Mouse (Mus musculus) megakaryocyte, embryonic 14.5 days (primary cell): ENCODE measurements around the gene Gprin2. TPM values are rescaled to one million over a fixed set of nuclear protein-coding genes. Genes with fewer than 3 reads are reported as not detected.

Experiments used
- H3K27me3 ChIP-seq: replicated peaks from 2 replicates; pipeline ENCODE3; 2012; ENCODE audit warnings: inconsistent platforms
- H3K36me3 ChIP-seq: replicated peaks from 2 replicates; pipeline ENCODE3; 2012; ENCODE audit warnings: low read length, inconsistent platforms, mixed read lengths
- H3K4me1 ChIP-seq: 2 replicates; pipeline ENCODE4 v1.6.1; 2012; ENCODE audit warnings: inconsistent platforms
- H3K4me3 ChIP-seq: replicated peaks from 2 replicates; pipeline ENCODE3; 2012; ENCODE audit warnings: moderate library complexity, mild to moderate bottlenecking, inconsistent platforms
- H3K9me3 ChIP-seq: 2 replicates; pipeline ENCODE4 v1.6.1; 2012; ENCODE audit warnings: inconsistent platforms
- FLI1 ChIP-seq: IDR thresholded peaks from 2 replicates; pipeline ENCODE4 v1.6.1; 2012; ENCODE audit warnings: low read length, inconsistent platforms, mixed read lengths
- GATA1 ChIP-seq: IDR thresholded peaks from 3 replicates; pipeline ENCODE4 v1.6.1; 2012; ENCODE audit warnings: mixed read lengths, low read length, inconsistent platforms, borderline replicate concordance
- polyA plus RNA-seq: library from polyadenylated mRNA; stranded (reverse); fragments of >175 nt; gene quantifications from 2 replicates; pipeline ENCODE4 v1.2.3, GENCODE M21; 2012; ENCODE audit warnings: low replicate concordance; ENCODE audit not compliant: insufficient read depth

The Gprin2 gene
- polyA plus RNA-seq, 1 experiment = not detected

- H3K36me3 ChIP-seq = no peaks in the 10 kb centered on the region
- peaks cover 10% of the 10 kb centered on the region for H3K9me3 ChIP-seq
- peak overlapping the region; percentile 16 for H3K4me3 ChIP-seq
- TF ChIP-seq FLI1 (no peak), GATA1 (no peak)
- peaks cover 14% of the 10 kb centered on the region for H3K27me3 ChIP-seq
- H3K4me1 ChIP-seq = no peaks in the 10 kb centered on the region
Measured at GRCm38 (mm10) chr14:34209080-34209479, 7.6 kb upstream of the Gprin2 start.

- H3K4me1 ChIP-seq = no peaks in the 10 kb centered on the region
- no peak overlapping the region for H3K4me3 ChIP-seq
- H3K36me3 ChIP-seq = no peaks in the 10 kb centered on the region
- H3K9me3 ChIP-seq = peaks cover 10% of the 10 kb centered on the region
- no peak for TF ChIP-seq GATA1
- TF ChIP-seq FLI1 = no peak
- peaks cover 17% of the 10 kb centered on the region for H3K27me3 ChIP-seq
Measured at GRCm38 (mm10) chr14:34208651-34209050, 7.2 kb upstream of the Gprin2 start.

DNA sequence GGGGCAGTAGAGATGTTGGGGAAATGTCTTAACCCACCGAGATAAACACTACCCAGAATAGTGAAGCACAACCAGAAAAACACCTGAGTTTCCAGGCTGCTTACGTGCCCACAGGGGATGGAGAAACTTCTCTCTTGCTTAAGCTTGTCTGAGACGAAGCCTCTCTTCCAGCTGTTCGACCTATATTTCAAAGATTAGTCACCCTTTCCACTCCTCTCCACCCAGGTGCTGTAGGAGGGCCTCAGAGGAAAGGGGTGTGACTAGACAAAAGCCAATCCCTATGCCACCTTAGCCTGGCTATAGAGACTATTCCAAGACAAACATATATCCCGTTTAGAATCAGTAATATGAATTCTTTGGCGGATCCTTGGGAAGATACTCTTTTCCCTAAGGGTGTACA, 6.5 kb upstream of the Gprin2 start:
- peaks cover 24% of the 10 kb centered on the region for H3K27me3 ChIP-seq
- H3K4me3 ChIP-seq = no peak overlapping the region
- H3K9me3 ChIP-seq = peaks cover 10% of the 10 kb centered on the region
- no peaks in the 10 kb centered on the region for H3K36me3 ChIP-seq
- H3K4me1 ChIP-seq = no peaks in the 10 kb centered on the region
- TF ChIP-seq GATA1 (no peak), FLI1 (no peak)

- H3K9me3 ChIP-seq = peaks cover 7% of the 10 kb centered on the region; the same call in 1 of the 2 replicates
- H3K4me1 ChIP-seq = peaks cover 23% of the 10 kb centered on the region
- H3K27me3 ChIP-seq = peaks cover 73% of the 10 kb centered on the region
- H3K36me3 ChIP-seq = no peaks in the 10 kb centered on the region
- peak overlapping the region; percentile 91 for H3K4me3 ChIP-seq
- TF ChIP-seq FLI1 (no peak), GATA1 (no peak)
Measured at GRCm38 (mm10) chr14:34200738-34201230, 669 bp downstream of the Gprin2 start.

DNA sequence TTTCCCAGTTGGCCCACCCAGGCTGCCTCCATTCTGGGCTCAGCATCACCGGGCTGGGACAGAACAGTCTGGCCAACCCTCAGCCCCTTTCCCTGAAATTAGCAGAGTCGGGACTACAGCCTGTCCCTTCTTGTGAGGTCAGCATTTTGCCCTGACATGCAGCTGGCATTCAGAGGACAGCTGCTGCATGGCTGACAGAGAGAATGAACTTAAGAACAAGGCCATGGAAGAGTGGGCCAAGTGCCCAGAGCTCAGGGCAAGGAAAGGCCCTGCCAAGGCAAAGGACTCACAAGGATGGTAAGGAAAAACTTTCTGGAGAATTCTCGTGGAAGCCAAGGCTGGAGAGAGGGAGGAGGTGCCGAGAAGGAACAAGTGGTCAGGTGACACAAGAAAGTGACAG, 4.7 kb downstream of the Gprin2 start:
- TF ChIP-seq FLI1 (no peak), GATA1 (no peak)
- Histone ChIP-seq H3K27me3 (peaks cover 61% of the 10 kb centered on the region), H3K4me1 (peaks cover 23% of the 10 kb centered on the region), H3K4me3 (no peak overlapping the region), H3K36me3 (no peaks in the 10 kb centered on the region), H3K9me3 (no peaks in the 10 kb centered on the region)

DNA sequence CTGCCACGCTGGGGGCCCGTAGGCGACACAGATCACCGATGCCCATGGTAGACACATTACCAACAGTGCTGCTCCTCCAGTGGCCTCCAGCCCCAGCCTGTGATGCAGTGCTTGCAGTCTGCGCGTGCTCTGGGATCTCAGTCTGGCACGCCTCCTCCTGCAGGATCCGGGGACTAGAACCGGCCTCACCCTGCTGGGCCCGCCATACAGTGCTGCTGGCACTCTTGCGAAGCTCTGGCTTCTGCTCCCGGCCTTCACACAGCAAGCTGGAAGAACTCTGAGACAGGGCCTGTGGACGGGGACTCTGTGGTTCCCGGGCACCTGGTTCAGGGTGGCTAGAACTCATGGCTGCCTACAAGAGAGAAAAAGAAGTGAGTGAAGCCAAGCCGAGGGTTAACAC, 6.0 kb downstream of the Gprin2 start:
- no peaks in the 10 kb centered on the region for H3K36me3 ChIP-seq
- no peaks in the 10 kb centered on the region for H3K9me3 ChIP-seq
- no peak overlapping the region for H3K4me3 ChIP-seq
- H3K4me1 ChIP-seq = peaks cover 14% of the 10 kb centered on the region
- peaks cover 54% of the 10 kb centered on the region for H3K27me3 ChIP-seq
- no peak for TF ChIP-seq FLI1
- no peak for TF ChIP-seq GATA1

- H3K9me3 ChIP-seq = no peaks in the 10 kb centered on the region
- H3K4me1 ChIP-seq = peaks cover 20% of the 10 kb centered on the region
- H3K4me3 ChIP-seq = no peak overlapping the region
- TF ChIP-seq GATA1 (no peak), FLI1 (no peak)
- H3K27me3 ChIP-seq = peaks cover 40% of the 10 kb centered on the region
- H3K36me3 ChIP-seq = no peaks in the 10 kb centered on the region
Measured at GRCm38 (mm10) chr14:34193879-34194278, 7.6 kb downstream of the Gprin2 start.

DNA sequence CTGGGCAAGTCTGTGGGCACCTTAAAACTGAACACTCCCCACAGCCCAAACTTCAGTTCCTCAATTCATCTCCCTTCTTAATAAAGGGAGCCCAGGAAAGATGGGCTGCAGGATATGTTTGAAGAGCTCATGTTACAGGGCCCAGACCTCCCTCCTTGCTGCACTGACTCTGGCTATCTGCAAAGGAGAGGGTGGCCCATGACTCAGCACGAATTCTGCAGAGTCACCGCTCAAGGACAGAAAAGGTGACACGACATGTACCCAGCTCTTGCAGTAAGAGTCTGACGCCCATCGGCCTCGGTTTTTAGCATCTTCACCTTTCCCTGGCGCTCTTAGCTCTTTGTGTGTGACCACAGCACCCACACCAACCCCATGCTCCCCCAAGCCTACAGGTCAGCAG, 11.1 kb downstream of the Gprin2 start:
- peaks cover 8% of the 10 kb centered on the region for H3K4me1 ChIP-seq
- H3K9me3 ChIP-seq = no peaks in the 10 kb centered on the region
- TF ChIP-seq GATA1 (no peak), FLI1 (no peak)
- H3K4me3 ChIP-seq = no peak overlapping the region
- H3K36me3 ChIP-seq = no peaks in the 10 kb centered on the region
- peaks cover 24% of the 10 kb centered on the region for H3K27me3 ChIP-seq

- no peak for TF ChIP-seq GATA1
- no peak for TF ChIP-seq FLI1
- Histone ChIP-seq H3K9me3 (no peaks in the 10 kb centered on the region), H3K27me3 (peaks cover 16% of the 10 kb centered on the region), H3K36me3 (no peaks in the 10 kb centered on the region), H3K4me3 (no peak overlapping the region), H3K4me1 (peaks cover 8% of the 10 kb centered on the region)
Measured at GRCm38 (mm10) chr14:34188629-34189028, 12.8 kb downstream of the Gprin2 start.

- no peak overlapping the region for H3K4me3 ChIP-seq
- TF ChIP-seq FLI1 (no peak), GATA1 (no peak)
- no peaks in the 10 kb centered on the region for H3K4me1 ChIP-seq
- peaks cover 17% of the 10 kb centered on the region for H3K9me3 ChIP-seq
- H3K27me3 ChIP-seq = peaks cover 2% of the 10 kb centered on the region
- no peaks in the 10 kb centered on the region for H3K36me3 ChIP-seq
Measured at GRCm38 (mm10) chr14:34183101-34183500, 18.4 kb downstream of the Gprin2 start.

- Histone ChIP-seq H3K9me3 (peaks cover 17% of the 10 kb centered on the region), H3K27me3 (no peaks in the 10 kb centered on the region), H3K4me1 (no peaks in the 10 kb centered on the region), H3K36me3 (no peaks in the 10 kb centered on the region), H3K4me3 (no peak overlapping the region)
- TF ChIP-seq FLI1 (no peak), GATA1 (no peak)
Measured at GRCm38 (mm10) chr14:34179351-34179750, 22.1 kb downstream of the Gprin2 start.
